Mouse (Mus musculus): ENCODE measurements around the gene Zdhhc19.

The Zdhhc19 gene

GRCm38 (mm10) chr16:32495965-32496364 is at the start of gene Zdhhc19:
Gene Zdhhc19, plus strand, starts transcription at chr16:32496265.
- in situ Hi-C loops (cut with MboI, MseI), result no loop called here

DNA sequence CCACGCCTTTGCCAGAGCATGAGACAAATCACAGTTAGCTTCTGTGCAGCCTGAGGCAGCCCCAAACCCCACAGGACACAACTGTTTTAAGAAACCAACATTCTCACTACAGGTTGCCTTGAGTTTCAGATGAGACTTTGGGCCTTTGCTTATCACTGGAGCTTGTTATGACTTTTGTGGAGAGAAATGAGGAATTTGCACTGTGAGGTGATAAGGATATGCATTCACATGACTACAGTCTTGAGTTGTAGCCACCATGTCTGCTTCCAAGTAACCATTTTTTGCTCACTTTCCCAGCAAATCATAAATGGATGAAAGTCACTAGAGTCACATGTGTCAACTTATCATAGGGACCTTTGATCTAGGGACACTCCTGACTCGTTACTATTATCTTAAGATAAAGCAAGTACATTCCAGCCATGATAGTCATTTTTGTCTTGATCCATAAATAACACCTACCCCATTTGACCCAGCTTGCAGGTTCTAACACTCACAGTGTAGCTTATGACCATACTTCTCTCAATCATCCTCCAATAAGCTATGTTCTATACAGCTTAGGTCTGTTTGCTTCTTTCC is 49.4 kb upstream of the Zdhhc19 start:
- in situ Hi-C loops (cut with MboI, MseI), result no loop called here

DNA sequence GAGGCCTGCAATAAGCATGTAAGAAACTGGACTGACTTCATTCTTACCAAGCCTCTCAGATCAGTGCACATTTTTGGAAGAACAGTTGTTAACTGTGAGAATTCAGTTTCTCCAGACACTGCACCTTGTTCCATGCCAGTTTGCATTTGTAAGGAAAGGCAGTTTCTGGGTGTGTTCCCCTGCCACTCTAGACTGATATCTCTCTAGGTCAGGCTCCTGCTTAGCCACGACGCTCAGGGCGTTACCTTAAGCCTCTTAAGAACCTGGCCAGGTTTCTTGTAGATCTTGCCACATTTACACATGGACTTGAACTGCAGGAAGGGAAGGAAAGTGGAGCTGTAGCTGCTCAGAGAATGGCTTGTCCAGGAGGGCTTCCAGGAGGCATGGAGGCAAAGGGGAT is 46.4 kb upstream of the Zdhhc19 start:
- in situ Hi-C loops (cut with MboI, MseI), result no loop called here

- in situ Hi-C loops (cut with MboI, MseI), result no loop called here
Measured at GRCm38 (mm10) chr16:32450133-32450532, 45.9 kb upstream of the Zdhhc19 start.

GRCm38 (mm10) chr16:32453102-32453501 is 43.0 kb upstream of the Zdhhc19 start:
- in situ Hi-C loops (cut with MboI, MseI), result no loop called here

DNA sequence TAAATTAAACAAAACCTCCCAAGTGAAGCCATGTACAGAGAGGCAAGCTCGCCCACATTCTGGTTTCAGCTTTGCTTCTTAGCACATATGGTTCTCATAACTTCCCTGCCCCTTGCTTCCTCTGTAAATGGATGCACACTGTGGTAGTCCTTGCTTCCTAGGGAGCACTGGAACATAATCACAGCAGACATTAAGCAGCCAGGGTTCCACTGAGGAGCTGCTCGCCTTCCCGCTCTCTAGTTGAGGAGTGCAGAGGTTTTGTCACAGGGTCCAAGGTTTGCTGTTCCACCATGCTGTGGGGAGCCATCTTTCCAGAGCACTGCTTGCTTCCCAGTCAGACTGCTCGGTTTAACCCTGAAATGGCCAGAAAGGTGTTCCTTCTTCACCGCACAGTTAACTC is 41.4 kb upstream of the Zdhhc19 start:
- in situ Hi-C loops (cut with MboI, MseI), result no loop called here

DNA sequence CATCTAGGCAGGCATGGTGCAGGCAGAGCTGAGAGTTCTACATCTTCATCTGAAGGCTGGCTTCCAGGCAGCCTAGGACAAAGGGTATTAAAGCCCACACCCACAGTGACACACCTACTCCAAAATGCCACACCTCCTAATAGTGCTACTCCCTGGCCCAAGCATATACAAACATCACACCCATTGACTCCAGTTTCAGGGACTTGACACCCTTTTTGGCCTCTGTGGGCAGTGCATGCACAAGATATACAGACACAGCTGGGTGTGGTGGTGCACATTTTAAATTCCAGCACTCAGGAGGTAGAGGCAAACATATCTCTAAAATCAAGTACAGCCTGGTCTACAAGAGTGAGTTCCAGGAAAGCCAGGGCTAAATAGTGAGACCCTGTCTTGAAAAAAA is 40.0 kb upstream of the Zdhhc19 start:
- in situ Hi-C loops (cut with MboI, MseI), result no loop called here

DNA sequence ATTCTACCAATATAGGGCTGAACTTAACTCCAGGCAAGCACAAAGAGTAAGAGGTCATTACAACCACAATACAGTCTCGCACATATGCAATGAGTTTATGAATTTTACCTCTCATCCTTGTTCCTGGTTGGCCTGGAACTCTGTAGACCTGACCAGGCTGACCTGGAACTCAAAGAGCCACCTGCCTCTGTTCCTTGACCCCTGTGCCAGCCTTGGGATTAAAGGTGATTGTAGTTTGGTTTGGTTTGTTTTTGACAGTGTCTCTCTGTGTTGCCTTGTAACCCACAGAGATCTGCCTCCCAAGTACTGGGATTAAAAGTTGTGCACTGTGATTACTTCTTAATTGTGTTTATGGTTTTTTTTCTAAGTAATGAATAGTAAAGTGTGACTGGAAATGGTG is 39.3 kb upstream of the Zdhhc19 start:
- in situ Hi-C loops (cut with MboI, MseI), result no loop called here

GRCm38 (mm10) chr16:32457589-32458386 is 38.3 kb upstream of the Zdhhc19 start:
- in situ Hi-C loops (cut with MboI, MseI), result no loop called here

GRCm38 (mm10) chr16:32460518-32460917 is 35.5 kb upstream of the Zdhhc19 start:
- in situ Hi-C loops (cut with MboI, MseI), result no loop called here

- in situ Hi-C loops (cut with MboI, MseI), result no loop called here
Measured at GRCm38 (mm10) chr16:32461713-32462112, 34.4 kb upstream of the Zdhhc19 start.

- in situ Hi-C loops (cut with MboI, MseI), result no loop called here
Measured at GRCm38 (mm10) chr16:32462950-32463349, 33.1 kb upstream of the Zdhhc19 start.

GRCm38 (mm10) chr16:32463426-32463825 is 32.6 kb upstream of the Zdhhc19 start:
- in situ Hi-C loops (cut with MboI, MseI), result no loop called here

- in situ Hi-C loops (cut with MboI, MseI), result no loop called here
Measured at GRCm38 (mm10) chr16:32464908-32465307, 31.2 kb upstream of the Zdhhc19 start.

DNA sequence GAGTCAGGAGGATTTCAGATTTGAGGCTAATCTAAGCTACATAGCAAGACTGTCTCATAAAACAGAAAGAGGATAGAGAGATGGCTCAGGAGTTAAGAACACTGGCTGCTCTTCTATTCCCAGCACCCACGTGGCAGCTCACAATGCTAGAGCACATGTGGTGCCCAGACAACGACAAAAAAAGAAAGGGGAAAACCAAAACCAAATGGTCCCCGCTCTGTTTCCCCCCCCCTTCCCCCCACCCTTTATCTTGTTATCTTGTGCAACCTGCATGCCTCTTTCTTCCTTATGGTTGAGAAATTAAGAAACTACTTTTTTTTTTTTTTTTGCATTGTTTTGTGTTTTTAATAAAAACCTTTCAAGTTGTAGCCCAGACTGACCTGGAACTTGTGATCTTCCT is 27.6 kb upstream of the Zdhhc19 start:
- in situ Hi-C loops (cut with MboI, MseI), result no loop called here

DNA sequence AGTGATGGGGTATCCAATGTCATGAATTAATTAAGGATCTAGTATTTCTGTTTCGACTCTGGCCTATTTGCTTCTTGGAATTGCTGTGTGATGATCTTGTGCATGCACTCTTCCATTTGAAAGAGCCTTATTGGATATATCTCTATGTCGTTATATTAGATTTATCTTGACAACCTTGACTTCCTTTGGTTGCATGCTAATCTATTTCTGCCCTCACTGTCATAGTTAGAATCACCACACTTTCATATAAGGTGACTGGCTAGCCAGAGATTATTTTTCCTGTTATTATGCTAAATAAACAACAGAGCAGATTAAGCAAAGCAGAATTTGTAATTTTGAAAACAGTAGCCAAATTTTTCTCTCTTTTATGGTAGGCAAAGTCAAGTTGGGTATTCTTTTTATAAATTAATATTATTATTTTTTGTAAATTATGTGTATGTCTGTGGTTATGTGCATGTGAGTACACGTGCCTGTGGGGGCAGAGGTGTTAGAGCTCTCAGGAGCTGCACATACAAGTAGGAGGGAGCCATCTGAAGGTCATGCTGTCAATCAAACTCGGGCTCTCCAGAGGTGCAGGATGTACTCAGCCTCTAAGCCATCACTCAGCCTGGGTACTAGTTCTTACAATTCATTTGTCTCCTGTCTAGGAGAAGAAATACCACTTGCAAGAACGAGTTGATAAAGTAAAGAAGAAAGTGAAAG is 26.5 kb upstream of the Zdhhc19 start:
- in situ Hi-C loops (cut with MboI, MseI), result loop anchor here (5.0 kb wide), 1 partner anchor 87 kb away; no protein-coding TSS in a partner anchor

- in situ Hi-C loops (cut with MboI, MseI), result loop anchor here (5.0 kb wide), 1 partner anchor 90 kb away; no protein-coding TSS in a partner anchor
Measured at GRCm38 (mm10) chr16:32472276-32473015, 23.6 kb upstream of the Zdhhc19 start.

DNA sequence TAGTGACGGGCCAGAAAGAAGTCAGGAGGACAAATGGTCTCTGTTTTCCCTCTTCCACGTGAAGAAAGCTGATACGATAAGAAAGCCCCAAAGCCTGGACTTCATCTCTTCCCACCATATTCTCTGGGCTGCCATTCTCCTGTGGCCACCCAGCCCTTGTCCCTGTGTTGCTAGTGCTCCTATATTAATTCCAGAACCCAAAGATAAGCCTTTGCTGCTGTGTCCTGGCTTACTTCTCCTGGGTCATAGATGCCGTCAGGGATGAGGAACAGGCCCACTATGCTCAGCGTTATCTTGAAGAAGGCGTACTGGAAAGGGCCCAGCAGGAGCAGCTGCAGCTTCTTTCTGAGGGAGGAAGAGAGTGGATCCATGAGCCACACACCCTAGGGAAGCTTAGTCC is 18.8 kb upstream of the Zdhhc19 start:
- in situ Hi-C loops (cut with MboI, MseI), result no loop called here

DNA sequence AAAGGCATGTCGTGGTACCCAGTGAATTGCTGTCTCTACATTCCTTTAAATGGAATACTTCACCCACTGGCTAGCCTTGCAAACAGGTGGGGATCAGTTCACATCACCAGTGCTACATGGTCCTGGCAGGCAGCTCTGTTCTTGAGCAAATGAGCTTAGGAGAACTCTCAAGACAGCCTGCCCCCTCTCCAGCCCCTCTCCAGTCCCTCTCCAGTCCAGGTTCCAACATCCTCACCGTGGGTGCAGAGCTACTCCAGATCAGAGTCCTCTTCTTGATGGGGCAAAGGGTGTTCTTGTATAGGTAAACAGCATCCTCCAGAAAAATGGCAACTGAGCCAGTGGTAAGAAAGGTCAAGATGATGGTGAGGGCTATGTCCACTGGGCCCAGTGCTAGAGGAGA is 16.6 kb upstream of the Zdhhc19 start:
- in situ Hi-C loops (cut with MboI, MseI), result no loop called here

DNA sequence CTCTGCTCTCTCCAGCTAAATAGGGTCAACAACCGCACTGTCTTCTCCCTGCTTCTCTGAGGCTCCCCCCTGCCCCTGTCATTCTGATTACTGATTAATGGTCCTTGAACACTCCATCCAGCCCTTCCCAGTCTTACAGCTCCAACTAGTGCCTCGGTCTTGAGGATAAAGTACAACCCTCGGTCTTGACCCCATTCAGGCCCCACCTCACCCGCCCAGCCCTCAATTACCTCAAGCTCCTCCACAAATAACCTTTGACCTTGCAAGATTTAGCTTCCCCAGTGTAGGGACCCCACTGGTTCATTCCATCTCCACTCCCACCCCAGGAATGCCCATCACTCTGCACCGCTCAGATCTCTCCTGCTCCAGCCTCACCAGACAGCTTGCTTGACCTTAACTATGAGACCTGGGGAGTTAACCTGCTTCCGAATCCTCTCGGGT is 11.6 kb upstream of the Zdhhc19 start:
- in situ Hi-C loops (cut with MboI, MseI), result no loop called here

GRCm38 (mm10) chr16:32485209-32485608 is 10.9 kb upstream of the Zdhhc19 start:
- in situ Hi-C loops (cut with MboI, MseI), result no loop called here

DNA sequence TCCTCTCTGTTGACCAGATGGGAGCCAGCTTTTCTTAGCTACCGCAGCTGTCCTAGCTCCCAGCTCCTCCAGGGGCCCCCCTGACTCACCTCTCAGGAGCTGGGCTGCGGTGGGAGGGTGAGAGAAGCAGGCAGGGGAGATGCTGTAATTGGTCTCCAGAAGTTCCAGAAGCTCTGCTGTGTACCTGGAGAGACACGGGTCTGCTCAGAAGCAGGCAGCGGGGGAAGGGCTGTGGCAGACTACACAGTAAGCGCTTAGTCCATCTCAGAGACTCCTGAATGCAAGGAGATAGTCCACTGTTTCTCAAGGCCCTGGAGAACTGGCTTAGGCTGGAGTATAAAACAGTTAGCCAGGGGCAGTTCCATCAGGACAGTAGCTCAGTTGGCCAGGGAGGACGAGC is 10.0 kb upstream of the Zdhhc19 start:
- in situ Hi-C loops (cut with MboI, MseI), result no loop called here

Measured in T-helper 1 cell (primary cell).